Mouse (Mus musculus) embryonic facial prominence, embryonic 10.5 days (tissue): ENCODE data around the gene Gm9945. TPM values are rescaled to one million over a fixed set of nuclear protein-coding genes. Genes with fewer than 3 reads are reported as not detected.
A peak's percentile ranks its signal among the peaks of the same experiment; 100 is the strongest.

Source experiments
- DNase-seq: peaks from one replicate; pipeline ENCODE4 v3.0.0-alpha.2; 2017; ENCODE audit warnings: low spot score
- H3K27ac ChIP-seq: fragments of 300-500 bp; sonication (generic); replicated peaks from 2 replicates; pipeline ENCODE4 v1.5.1; 2016; ENCODE audit warnings: mild to moderate bottlenecking
- H3K27me3 ChIP-seq: fragments of 300-500 bp; sonication (generic); replicated peaks from 2 replicates; pipeline ENCODE4 v1.6.1; 2016; ENCODE audit warnings: low read depth, mild to moderate bottlenecking; ENCODE audit not compliant: poor library complexity, severe bottlenecking
- H3K36me3 ChIP-seq: fragments of 300-500 bp; sonication (generic); replicated peaks from 2 replicates; pipeline ENCODE4 v1.6.1; 2016; ENCODE audit warnings: mild to moderate bottlenecking, moderate library complexity
- H3K4me1 ChIP-seq: fragments of 300-500 bp; sonication (generic); 2 replicates; pipeline ENCODE4 v1.6.1; 2016
- H3K4me3 ChIP-seq: fragments of 300-500 bp; sonication (generic); 2 replicates; pipeline ENCODE4 v1.5.1; 2016; ENCODE audit warnings: mild to moderate bottlenecking, moderate library complexity
- H3K9me3 ChIP-seq: fragments of 300-500 bp; sonication (generic); 2 replicates; pipeline ENCODE4 v1.6.1; 2016; ENCODE audit warnings: mild to moderate bottlenecking
- WGBS: fragments of 180-500 bp; shearing (Covaris S2); methylation state at CpG from one replicate; pipeline ENCODE4 v1.1.7; 2016; 5-methylcytosine and 5-hydroxymethylcytosine counted together
- polyA plus RNA-seq: library from polyadenylated mRNA; unstranded; fragments of >200 nt; fragmentation: Nextera tagmentation; extraction: Ambion mirVana; gene quantifications from 2 replicates; pipeline ENCODE4 v1.2.1, GENCODE M21; 2016

Gene Gm9945
- polyA plus RNA-seq, 1 experiment from 2014 or later: 0.16 TPM

- H3K36me3 ChIP-seq: no peaks in the 10 kb centered on the region
- peak overlapping the region; percentile 92; the same call in 1 of the 2 replicates for H3K4me3 ChIP-seq
- no peak for DNase-seq
- 82% methylated on average over 7 of the region's 7 CpGs for WGBS
- H3K9me3 ChIP-seq: no peaks in the 10 kb centered on the region
- no peak overlapping the region for H3K27ac ChIP-seq
- peaks cover 21% of the 10 kb centered on the region for H3K27me3 ChIP-seq
- H3K4me1 ChIP-seq: peaks cover 77% of the 10 kb centered on the region
These were observed 41.8 kb downstream of the Gm9945 start for GRCm38 (mm10) chr11:53521821-53522131.

- WGBS: 90% methylated on average over 3 of the region's 3 CpGs
- Histone ChIP-seq H3K27me3 (peaks cover 20% of the 10 kb centered on the region), H3K36me3 (no peaks in the 10 kb centered on the region), H3K9me3 (no peaks in the 10 kb centered on the region), H3K27ac (no peak overlapping the region), H3K4me3 (no peak overlapping the region), H3K4me1 (peaks cover 72% of the 10 kb centered on the region)
- no peak for DNase-seq
These were observed 42.4 kb downstream of the Gm9945 start for GRCm38 (mm10) chr11:53522362-53522761.

- Histone ChIP-seq H3K4me1 (peaks cover 69% of the 10 kb centered on the region), H3K27me3 (peaks cover 14% of the 10 kb centered on the region)
These were observed 43.0 kb downstream of the Gm9945 start for GRCm38 (mm10) chr11:53522930-53523329.

GRCm38 (mm10) chr11:53523545-53524405, 43.8 kb downstream of the Gm9945 start:
- Histone ChIP-seq H3K27ac (peak overlapping the region; percentile 19; the same call in 1 of the 2 replicates), H3K4me3 (no peak overlapping the region), H3K4me1 (peaks cover 71% of the 10 kb centered on the region), H3K9me3 (no peaks in the 10 kb centered on the region), H3K36me3 (no peaks in the 10 kb centered on the region), H3K27me3 (peaks cover 6% of the 10 kb centered on the region)
- 72% methylated on average over 14 of the region's 14 CpGs for WGBS
- DNase-seq: peak; percentile 46

More at GRCm38 (mm10) chr11:53522930-53523329, 43.0 kb downstream of the Gm9945 start:
- Histone ChIP-seq H3K9me3 (no peaks in the 10 kb centered on the region), H3K27ac (peak overlapping the region; percentile 19; the same call in 1 of the 2 replicates), H3K4me3 (no peak overlapping the region), H3K36me3 (no peaks in the 10 kb centered on the region)
- WGBS: 80% methylated on average over 9 of the region's 9 CpGs
- no peak for DNase-seq

- DNase-seq: peak; percentile 37
- H3K27ac ChIP-seq: peak overlapping the region; percentile 44; the same call in 1 of the 2 replicates
- no peak overlapping the region for H3K4me3 ChIP-seq
- no peaks in the 10 kb centered on the region for H3K9me3 ChIP-seq
- H3K27me3 ChIP-seq: no peaks in the 10 kb centered on the region
- H3K36me3 ChIP-seq: no peaks in the 10 kb centered on the region
- H3K4me1 ChIP-seq: peaks cover 71% of the 10 kb centered on the region
- 69% methylated on average over 6 of the region's 6 CpGs for WGBS
These were observed 44.9 kb downstream of the Gm9945 start for GRCm38 (mm10) chr11:53524905-53525304.

GRCm38 (mm10) chr11:53525461-53525860, 45.5 kb downstream of the Gm9945 start:
- peaks cover 67% of the 10 kb centered on the region for H3K4me1 ChIP-seq
- H3K27me3 ChIP-seq: no peaks in the 10 kb centered on the region
- no peaks in the 10 kb centered on the region for H3K36me3 ChIP-seq
- H3K4me3 ChIP-seq: no peak overlapping the region
- no peaks in the 10 kb centered on the region for H3K9me3 ChIP-seq
- peak; percentile 38 for DNase-seq
- peak overlapping the region; percentile 19; the same call in 1 of the 2 replicates for H3K27ac ChIP-seq
- 30% methylated on average over 4 of the region's 4 CpGs for WGBS

- no peak overlapping the region for H3K27ac ChIP-seq
These were observed 48.7 kb downstream of the Gm9945 start for GRCm38 (mm10) chr11:53528397-53529252.

GRCm38 (mm10) chr11:53529253-53529557, 49.2 kb downstream of the Gm9945 start:
- H3K27ac ChIP-seq: no peak overlapping the region
- no peaks in the 10 kb centered on the region for H3K9me3 ChIP-seq
- H3K27me3 ChIP-seq: no peaks in the 10 kb centered on the region
- H3K36me3 ChIP-seq: peaks cover 20% of the 10 kb centered on the region
- 74% methylated on average over 6 of the region's 6 CpGs for WGBS
- H3K4me3 ChIP-seq: no peak overlapping the region
- no peak for DNase-seq
- peaks cover 36% of the 10 kb centered on the region for H3K4me1 ChIP-seq

More at GRCm38 (mm10) chr11:53528397-53529252, 48.7 kb downstream of the Gm9945 start:
- Histone ChIP-seq H3K27me3 (no peaks in the 10 kb centered on the region), H3K9me3 (no peaks in the 10 kb centered on the region), H3K4me1 (peaks cover 42% of the 10 kb centered on the region), H3K36me3 (peaks cover 14% of the 10 kb centered on the region), H3K4me3 (no peak overlapping the region)
- DNase-seq: no peak
- 83% methylated on average over 9 of the region's 9 CpGs for WGBS

- H3K36me3 ChIP-seq: peaks cover 28% of the 10 kb centered on the region
- H3K27ac ChIP-seq: no peak overlapping the region
- no peak overlapping the region for H3K4me3 ChIP-seq
- no peaks in the 10 kb centered on the region for H3K27me3 ChIP-seq
- 85% methylated on average over 9 of the region's 9 CpGs for WGBS
- peaks cover 28% of the 10 kb centered on the region for H3K4me1 ChIP-seq
- H3K9me3 ChIP-seq: no peaks in the 10 kb centered on the region
- no peak for DNase-seq
These were observed 50.0 kb downstream of the Gm9945 start for GRCm38 (mm10) chr11:53530001-53530400.

Other genes with a start within 250 kb of the Gm9945 start
- 130 and 136 TPM in 2 replicates for gene Hspa4, start 179.7 kb upstream of the Gm9945 start, polyA plus RNA-seq
- gene Zcchc10, start 155.5 kb upstream of the Gm9945 start, polyA plus RNA-seq: 29.2 and 30.4 TPM in 2 replicates
- gene Aff4, start 129.3 kb upstream of the Gm9945 start, polyA plus RNA-seq: 37.5 and 42.7 TPM in 2 replicates
- gene Leap2, start 57.0 kb upstream of the Gm9945 start, polyA plus RNA-seq: not detected in 2 replicates
- 525 and 531 TPM in 2 replicates for gene Uqcrq, start 49.3 kb upstream of the Gm9945 start, polyA plus RNA-seq
- 0.82 and 1.4 TPM in 2 replicates for gene Gdf9, start 49.1 kb upstream of the Gm9945 start, polyA plus RNA-seq
- gene Gm10447, start 23.1 kb upstream of the Gm9945 start, polyA plus RNA-seq: 0.16 and 0.19 TPM in 2 replicates
- gene Shroom1, start 23.0 kb upstream of the Gm9945 start, polyA plus RNA-seq: 2.3 and 2.4 TPM in 2 replicates
- gene Gm9837, start 9.7 kb upstream of the Gm9945 start, polyA plus RNA-seq: not detected in 2 replicates
- gene Sowaha, start 108 bp downstream of the Gm9945 start, polyA plus RNA-seq: 0.44 and 0.82 TPM in 2 replicates
- gene Sept8, start 39.1 kb downstream of the Gm9945 start, polyA plus RNA-seq: 17.7 and 19.0 TPM in 2 replicates
- gene Kif3a, start 87.2 kb downstream of the Gm9945 start, polyA plus RNA-seq: 68.0 and 77.6 TPM in 2 replicates
- gene Il4, start 138.5 kb downstream of the Gm9945 start, polyA plus RNA-seq: 0.61 and 0.72 TPM in 2 replicates
- not detected in 2 replicates for gene Il13, start 154.5 kb downstream of the Gm9945 start, polyA plus RNA-seq
- gene Rad50, start 227.2 kb downstream of the Gm9945 start, polyA plus RNA-seq: 24.6 and 25.8 TPM in 2 replicates
- not detected in 2 replicates for gene Il5, start 240.6 kb downstream of the Gm9945 start, polyA plus RNA-seq